Mouse (Mus musculus) E14TG2a.4 (cell line): ENCODE data around the gene Elf3.

Source experiments
- CTCF ChIP-seq: conservative IDR thresholded peaks from 2 replicates; pipeline ENCODE4 v1.5.1; 2014; ENCODE audit warnings: low read length
- NANOG ChIP-seq: IDR thresholded peaks from 2 replicates; pipeline ENCODE4 v1.6.1; 2014; ENCODE audit warnings: borderline replicate concordance, low read length, mixed read lengths
- POU5F1 ChIP-seq: IDR thresholded peaks from 2 replicates; pipeline ENCODE4 v1.6.1; 2014; ENCODE audit warnings: low read length, borderline replicate concordance

- no peak for TF ChIP-seq CTCF
- no peak for TF ChIP-seq POU5F1
- no peak for TF ChIP-seq NANOG
Measured at GRCm38 (mm10) chr1:135260931-135261330, 2.6 kb upstream of the Elf3 start.
